Mouse (Mus musculus) liver, embryonic 14.5 days (tissue): ENCODE data around the gene Mcoln2.

ENCODE experiments used
- CTCF ChIP-seq: IDR thresholded peaks from 2 replicates; pipeline ENCODE4 v1.5.1; 2016; ENCODE audit warnings: antibody characterized with exemption, low read depth, control low read depth
- EP300 ChIP-seq: IDR thresholded peaks from 2 replicates; pipeline ENCODE4 v1.6.1; 2016; ENCODE audit warnings: antibody characterized with exemption, low read depth

- TF ChIP-seq CTCF (no peak), EP300 (no peak)
These were observed 9.4 kb upstream of the Mcoln2 start for GRCm38 (mm10) chr3:146140276-146140675.
